Mouse (Mus musculus): ENCODE results near the gene Mybpc3.

Gene Mybpc3

GRCm38 (mm10) chr2:91121011-91121410 lies 3.1 kb downstream of the Mybpc3 start:
- DNase-seq (ENCODE audit: low spot score): no peak

- DNase-seq (ENCODE audit: low spot score): no peak
These were observed 3.6 kb downstream of the Mybpc3 start for GRCm38 (mm10) chr2:91121497-91121896.

GRCm38 (mm10) chr2:91123521-91123920 lies 5.6 kb downstream of the Mybpc3 start:
- no peak for DNase-seq (ENCODE audit: low spot score)

GRCm38 (mm10) chr2:91125101-91125500 lies 7.2 kb downstream of the Mybpc3 start:
- no peak for DNase-seq (ENCODE audit: low spot score)

- no peak for DNase-seq (ENCODE audit: low spot score)
These were observed 10.8 kb downstream of the Mybpc3 start for GRCm38 (mm10) chr2:91128761-91129160.

GRCm38 (mm10) chr2:91130126-91130525 lies 12.2 kb downstream of the Mybpc3 start:
- DNase-seq (ENCODE audit: low spot score): no peak

GRCm38 (mm10) chr2:91131251-91131650 lies 13.3 kb downstream of the Mybpc3 start:
- DNase-seq (ENCODE audit: low spot score): no peak

GRCm38 (mm10) chr2:91132035-91132434 lies 14.1 kb downstream of the Mybpc3 start:
- DNase-seq (ENCODE audit: low spot score): no peak

- DNase-seq (ENCODE audit: low spot score): no peak
These were observed 18.8 kb downstream of the Mybpc3 start for GRCm38 (mm10) chr2:91136513-91137412.

GRCm38 (mm10) chr2:91137481-91137880 lies 19.5 kb downstream of the Mybpc3 start:
- DNase-seq (ENCODE audit: low spot score): no peak

GRCm38 (mm10) chr2:91139311-91139710 lies 21.4 kb downstream of the Mybpc3 start:
- DNase-seq (ENCODE audit: low spot score): no peak

GRCm38 (mm10) chr2:91139764-91140163 lies 21.8 kb downstream of the Mybpc3 start:
- no peak for DNase-seq (ENCODE audit: low spot score)

- no peak for DNase-seq (ENCODE audit: low spot score)
These were observed 25.0 kb downstream of the Mybpc3 start for GRCm38 (mm10) chr2:91142920-91143319.

- DNase-seq (ENCODE audit: low spot score): no peak
These were observed 25.5 kb downstream of the Mybpc3 start for GRCm38 (mm10) chr2:91143401-91143800.

GRCm38 (mm10) chr2:91148101-91148500 lies 30.2 kb downstream of the Mybpc3 start:
- DNase-seq (ENCODE audit: low spot score): no peak

- DNase-seq (ENCODE audit: low spot score): no peak
These were observed 33.4 kb downstream of the Mybpc3 start for GRCm38 (mm10) chr2:91151331-91151730.

GRCm38 (mm10) chr2:91152885-91153377 lies 35.0 kb downstream of the Mybpc3 start:
- no peak for DNase-seq (ENCODE audit: low spot score)

GRCm38 (mm10) chr2:91154091-91154490 lies 36.1 kb downstream of the Mybpc3 start:
- DNase-seq (ENCODE audit: low spot score): no peak

GRCm38 (mm10) chr2:91157002-91157752 lies 39.2 kb downstream of the Mybpc3 start:
- DNase-seq (ENCODE audit: low spot score): no peak

GRCm38 (mm10) chr2:91160591-91160990 lies 42.6 kb downstream of the Mybpc3 start:
- DNase-seq (ENCODE audit: low spot score): no peak

- DNase-seq (ENCODE audit: low spot score): no peak
These were observed 45.0 kb downstream of the Mybpc3 start for GRCm38 (mm10) chr2:91162952-91163351.

GRCm38 (mm10) chr2:91163532-91163931 lies 45.6 kb downstream of the Mybpc3 start:
- DNase-seq (ENCODE audit: low spot score): no peak

GRCm38 (mm10) chr2:91164991-91165390 lies 47.0 kb downstream of the Mybpc3 start:
- no peak for DNase-seq (ENCODE audit: low spot score)
